Mouse (Mus musculus) common myeloid progenitor, adult 5-6 weeks (primary cell): ENCODE data around the gene 1700093K21Rik. TPM values are rescaled to one million over a fixed set of nuclear protein-coding genes. Genes with fewer than 3 reads are reported as not detected.
A peak's percentile ranks its signal among the peaks of the same experiment; 100 is the strongest.
"Not testable (repeated sequence)": the region's sequence is repeated elsewhere in the genome, so short reads cannot be mapped to it uniquely, and the experiment has no call there.

Experiments
- ATAC-seq: replicated peaks from 2 replicates; pipeline ENCODE4 v1.8.0; 2016; ENCODE audit warnings: low read depth, mild to moderate bottlenecking, moderate TSS enrichment, inconsistent platforms; ENCODE audit not compliant: poor library complexity, severe bottlenecking
- total RNA-seq: library from RNA; stranded (forward); fragments of 200-1000, 187-1606 nt; gene quantifications from 2 replicates; pipeline ENCODE4 v1.2.3, GENCODE M21; 2017

Gene 1700093K21Rik
- not detected in 2 replicates for total RNA-seq

DNA sequence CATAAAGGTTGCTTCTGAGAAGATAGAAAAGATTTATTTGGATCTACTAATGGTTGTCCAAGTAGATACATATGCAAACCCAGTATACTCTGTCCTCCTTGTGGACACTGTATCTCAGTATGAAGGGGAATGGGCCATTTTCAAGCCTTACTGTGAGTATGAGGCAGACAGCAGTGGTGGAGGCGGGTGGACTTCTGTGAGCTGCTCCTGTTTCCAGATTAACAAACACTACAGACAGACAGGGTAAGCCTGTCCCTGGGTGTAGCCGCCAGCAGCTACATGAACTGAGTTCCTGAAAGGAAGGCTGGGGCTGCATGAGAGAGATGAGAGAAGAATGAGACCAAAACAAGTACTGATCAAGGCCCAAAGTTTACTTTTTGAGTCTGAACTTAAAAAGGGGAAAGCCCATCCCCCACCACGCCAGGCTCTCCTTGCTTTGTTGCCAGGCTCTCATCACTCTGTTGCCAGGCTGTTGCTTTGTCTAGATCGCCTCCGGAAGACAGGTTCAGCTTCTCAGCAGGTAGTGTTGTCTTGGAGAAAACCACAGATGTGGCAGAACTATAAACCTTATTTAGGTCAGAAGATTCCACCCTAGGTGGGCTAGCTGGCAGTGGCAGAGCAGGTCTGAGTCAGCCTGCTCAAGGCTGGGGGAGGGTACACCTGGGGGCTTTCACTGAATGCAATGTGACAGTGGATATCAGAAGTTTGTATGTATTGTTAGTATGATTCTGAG, at the start of gene 1700093K21Rik:
1700093K21Rik (minus strand) TSS at position 683 of the 733 bp plus-strand sequence.
- ATAC-seq, result no peak

DNA sequence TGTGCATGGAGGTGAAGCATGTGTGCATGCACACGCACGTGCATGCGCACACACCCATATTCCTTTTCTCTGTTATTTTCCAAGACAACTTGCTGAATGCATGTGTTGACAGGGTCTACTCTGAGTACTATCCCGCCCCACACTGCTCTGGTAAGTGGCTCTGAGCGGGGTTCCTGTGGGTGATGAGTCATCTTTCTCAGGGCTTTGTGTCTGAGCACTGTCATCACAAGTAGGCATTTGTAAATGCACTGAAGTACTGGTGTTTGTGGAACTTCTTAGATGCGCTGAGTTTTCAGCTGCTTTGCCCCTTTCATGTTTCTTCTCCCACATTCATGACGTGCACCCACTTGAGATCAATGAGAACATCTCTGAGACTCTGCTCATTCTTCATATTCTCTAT, 49.2 kb upstream of the 1700093K21Rik start:
- ATAC-seq, result peak; percentile 75; the same call in 1 of the 2 replicates

DNA sequence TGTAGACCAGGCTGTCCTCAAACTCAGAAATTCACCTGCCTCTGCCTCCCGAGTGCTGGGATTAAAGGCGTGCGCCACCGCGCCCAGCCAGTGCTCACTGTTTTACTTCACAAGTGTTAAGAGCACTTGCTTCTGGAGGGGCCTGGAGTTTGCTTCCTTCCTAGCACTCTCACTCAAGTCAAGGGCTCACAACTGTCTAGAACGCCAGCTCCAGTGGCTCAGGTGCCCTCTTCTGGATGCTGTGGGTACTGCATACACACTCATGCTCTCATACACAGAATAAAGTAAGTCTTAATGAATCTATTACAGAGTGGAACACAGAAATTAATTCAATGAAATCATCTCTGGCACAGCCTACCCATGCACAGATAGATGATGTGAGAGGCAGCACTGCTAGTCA, 44.8 kb upstream of the 1700093K21Rik start:
- ATAC-seq, result peak; percentile 97

DNA sequence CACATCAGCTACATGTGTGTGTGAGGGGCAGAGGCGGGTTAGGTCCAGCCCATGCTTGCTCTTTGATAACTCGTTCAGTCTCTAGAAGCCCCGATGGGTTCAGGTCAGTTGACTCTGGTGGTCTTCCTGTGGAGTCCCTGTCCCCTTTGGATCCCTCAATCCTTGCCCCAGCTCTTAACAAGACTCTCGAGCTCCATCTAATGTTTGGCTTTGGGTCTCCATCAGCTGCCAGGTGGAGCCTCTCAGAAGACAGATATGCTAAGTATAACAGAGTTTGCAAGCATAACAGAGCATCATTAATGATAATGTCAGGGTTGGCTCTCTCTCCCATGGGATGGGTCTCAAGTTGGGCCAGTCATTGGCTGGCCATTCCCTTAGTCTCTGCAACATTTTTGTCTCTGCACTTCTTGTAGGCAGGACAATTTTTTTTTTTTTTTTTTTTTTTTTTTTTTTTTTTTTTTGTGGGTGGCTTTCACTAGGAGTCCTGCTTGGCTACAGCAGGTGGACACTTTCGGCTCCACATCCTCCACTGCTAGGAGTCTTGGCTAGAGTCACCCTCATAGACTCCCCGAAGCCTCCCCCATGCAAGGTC, 36.2 kb upstream of the 1700093K21Rik start:
- ATAC-seq, result no peak

DNA sequence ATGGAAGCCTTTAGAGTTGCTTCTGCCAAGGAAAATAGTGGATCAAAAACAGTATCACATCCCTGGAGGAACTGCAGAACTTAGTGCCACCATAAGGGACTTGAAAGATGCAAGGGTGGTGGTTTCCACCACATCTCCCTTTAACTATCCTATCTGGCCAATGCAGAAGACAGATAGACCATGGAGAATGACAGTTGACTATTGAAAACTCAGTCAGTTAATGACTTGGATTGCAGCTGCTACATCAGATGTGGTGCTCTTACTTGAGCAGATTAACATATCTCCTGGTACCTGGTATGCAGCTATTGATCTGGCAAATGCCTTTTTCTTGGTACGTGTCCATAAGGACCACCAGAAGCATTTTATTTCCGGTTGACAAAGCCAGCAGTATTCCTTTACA, 16.5 kb upstream of the 1700093K21Rik start:
- no peak for ATAC-seq

DNA sequence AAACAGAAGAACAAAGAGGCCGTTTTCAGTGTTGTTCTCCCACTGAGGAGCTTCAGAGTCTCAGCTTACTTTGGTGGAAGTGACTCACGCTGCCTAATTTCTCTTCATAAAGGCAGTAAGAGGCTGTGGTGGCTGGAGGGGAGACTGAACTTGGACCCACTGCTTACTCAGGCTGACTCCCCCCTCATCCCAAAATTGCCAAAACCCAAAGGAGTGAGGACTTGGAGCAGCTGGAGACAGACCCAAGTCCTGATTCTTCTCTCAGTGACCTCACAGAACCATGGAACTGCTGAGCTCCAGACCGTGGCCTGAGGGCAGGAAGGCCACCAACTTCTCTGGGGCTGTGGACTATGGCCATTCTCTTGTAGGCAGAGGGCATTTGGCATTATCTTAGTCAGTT, 2.0 kb downstream of the 1700093K21Rik start:
- ATAC-seq, result no peak

DNA sequence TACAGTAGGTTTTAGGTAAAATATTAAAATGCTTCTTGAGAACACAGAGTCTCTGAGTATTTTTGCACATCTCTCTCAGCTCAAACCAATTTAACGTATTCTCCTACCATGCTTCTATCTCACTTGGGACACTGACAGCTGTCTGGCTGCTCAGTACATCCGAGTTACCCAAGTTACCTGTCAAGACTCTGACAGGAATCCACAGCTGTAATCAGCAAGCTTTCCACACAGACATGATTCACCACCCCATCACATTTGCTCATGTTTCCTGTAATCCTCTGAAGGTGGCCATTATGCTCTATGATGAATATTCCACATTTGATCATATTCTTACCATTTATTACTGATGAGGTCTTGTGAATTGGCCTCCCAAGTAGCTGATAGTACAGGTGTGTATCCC, 5.6 kb downstream of the 1700093K21Rik start:
- no peak for ATAC-seq

DNA sequence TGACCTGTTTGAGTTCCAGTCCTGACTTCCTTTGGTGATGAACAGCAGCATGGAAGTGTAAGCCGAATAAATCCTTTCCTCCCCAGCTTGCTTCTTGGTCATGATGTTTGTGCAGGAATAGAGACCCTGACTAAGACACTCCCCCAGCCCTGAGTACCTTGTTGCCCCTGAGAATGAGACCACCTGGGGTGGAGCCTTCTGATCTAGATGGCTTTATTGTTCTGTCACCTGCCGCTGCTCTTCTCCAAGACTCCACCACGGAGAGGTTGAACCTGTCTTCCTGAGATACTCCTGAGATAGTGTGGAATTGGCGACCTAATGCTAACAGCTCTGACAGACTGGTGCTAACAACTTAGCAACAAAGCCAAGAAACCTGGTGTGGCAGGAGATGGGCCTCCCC, 6.2 kb downstream of the 1700093K21Rik start:
- not testable (repeated sequence) for ATAC-seq

DNA sequence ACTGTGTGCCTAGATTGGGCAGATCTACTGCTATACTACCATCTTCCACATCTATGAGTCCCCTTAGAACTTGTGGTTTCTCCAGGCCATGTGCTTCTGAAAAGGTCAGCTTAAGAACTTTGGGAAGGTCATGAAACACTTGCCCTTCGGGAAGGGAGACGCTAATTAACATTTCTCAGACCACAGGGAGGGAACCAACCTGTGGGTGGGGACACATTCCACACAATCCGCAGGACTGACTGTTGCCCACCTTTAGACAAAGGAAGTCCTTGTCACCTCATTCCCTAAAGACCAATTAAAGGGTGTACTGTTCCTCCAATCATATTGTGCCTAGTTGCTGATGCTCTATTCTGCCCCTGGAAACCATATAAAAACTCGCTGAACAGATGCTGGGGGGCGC, 16.2 kb downstream of the 1700093K21Rik start:
- not testable (repeated sequence) for ATAC-seq

DNA sequence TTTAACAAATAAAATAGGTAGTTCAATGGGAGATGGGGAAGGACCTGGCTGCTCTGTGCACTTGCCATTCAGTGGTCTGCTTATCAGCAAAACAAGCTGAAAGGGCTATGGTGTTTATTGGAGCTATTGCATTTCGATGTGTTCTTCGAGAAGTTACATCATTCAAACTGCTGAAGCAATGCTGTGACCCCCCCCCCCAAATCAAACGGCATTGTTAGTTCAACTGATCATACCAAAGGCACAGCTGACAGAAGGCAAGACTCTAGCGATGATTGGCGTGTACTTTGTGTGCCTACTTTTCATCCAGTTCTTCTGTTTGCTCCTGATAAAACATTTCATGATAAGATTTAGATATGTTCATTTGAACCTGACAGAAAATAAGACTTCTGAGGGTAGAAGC, 22.3 kb downstream of the 1700093K21Rik start:
- ATAC-seq, result peak; percentile 22; the same call in 1 of the 2 replicates

DNA sequence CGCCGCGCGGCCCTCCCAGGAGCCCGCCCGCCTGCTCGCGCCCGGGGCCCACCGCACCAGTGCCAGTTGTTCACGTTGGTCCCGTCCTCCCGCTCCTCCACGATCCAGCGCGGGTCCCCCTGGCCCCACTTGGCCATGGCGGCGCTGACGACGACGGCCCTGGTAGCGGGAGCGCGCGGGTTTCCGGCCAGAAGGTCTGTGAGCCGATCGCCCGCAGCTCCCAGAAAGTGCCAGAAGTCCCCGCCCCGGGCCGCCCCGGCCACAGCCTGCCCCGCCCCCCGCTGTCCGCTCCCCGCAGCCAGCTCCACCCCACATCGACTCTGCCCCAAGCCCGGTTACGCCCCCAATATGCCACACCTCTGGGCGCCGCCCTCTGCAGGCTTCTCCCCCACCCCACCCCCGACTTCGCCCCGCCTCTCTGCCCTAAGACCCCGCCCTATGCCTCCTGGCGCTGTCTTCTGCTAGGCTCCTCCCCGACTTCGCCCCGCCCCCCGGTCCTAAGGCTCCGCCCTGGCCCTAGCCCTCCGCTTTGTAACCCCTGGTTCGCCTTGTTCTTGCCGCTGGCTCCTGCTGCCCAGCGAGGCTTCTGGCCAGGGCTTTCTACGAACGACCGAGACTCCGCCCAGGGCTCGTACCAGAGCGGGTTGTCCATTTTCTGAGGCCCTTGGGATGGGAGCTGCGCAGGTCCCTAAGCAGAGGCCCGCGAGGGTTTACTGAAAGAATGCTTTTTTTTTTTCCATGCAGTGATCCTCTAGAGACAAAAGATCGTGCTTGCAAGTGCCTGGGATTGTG, 23.0 kb downstream of the 1700093K21Rik start, which contains the start of gene Ahsa2:
Ahsa2 (minus strand) TSS at position 313 of the 792 bp plus-strand sequence.
- ATAC-seq, result peak; percentile 86

DNA sequence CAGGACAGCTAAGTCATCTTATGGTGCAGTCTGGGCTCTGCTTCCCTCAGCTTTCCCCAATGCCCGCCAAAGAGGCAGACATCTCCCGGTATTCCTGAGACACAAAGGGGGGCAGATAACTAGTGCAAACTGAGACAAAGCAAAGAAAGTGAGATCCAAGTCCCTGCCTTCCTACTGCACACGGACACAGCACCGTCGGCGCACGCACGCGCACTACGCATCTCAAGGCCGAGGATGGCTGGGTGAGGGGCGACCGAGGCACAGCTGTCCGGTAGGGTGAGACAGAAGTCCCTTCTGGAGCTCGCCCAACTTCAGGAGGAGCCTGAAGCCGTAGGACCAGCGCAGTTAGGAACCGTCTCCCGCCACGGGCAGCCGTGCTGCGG, 23.6 kb downstream of the 1700093K21Rik start:
- ATAC-seq, result peak; percentile 43; the same call in 1 of the 2 replicates

DNA sequence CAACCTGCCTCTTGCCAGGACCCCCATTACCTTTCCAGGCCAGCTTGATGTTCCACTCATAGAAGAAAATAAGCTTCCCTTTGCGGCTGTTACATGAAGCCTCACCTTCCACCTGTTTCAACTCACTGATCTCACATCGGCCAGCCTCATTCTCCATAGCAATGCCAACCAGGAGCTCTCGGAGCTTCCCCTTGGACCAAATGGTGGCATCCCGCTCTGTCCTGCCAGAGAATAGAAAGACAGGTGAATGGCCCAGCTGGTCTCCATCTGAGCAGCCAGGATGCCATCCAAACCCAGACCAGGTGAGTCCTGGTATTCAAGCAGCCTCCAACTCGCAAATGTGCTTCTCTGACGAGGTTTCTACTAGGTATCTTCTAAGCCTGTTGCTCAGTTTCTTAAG, 24.3 kb downstream of the 1700093K21Rik start:
- ATAC-seq, result no peak

DNA sequence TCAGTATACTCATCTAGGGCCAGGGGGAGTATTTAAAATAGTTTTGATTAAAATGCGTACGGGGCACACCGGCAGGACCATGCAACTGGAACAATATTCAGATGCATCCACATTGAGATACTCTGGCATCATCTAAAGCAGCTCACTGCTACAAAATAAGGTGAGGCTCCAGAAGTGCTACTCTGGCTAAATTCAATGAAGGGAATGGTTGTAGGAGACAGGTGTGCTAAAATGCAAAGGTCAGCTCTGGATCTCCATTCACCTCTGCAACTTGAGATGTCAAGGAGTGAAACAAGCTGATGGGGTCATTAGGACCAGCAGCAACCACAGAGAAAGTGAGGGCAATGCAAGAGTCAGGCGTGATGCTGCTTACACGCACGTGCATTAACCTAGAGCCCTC, 25.7 kb downstream of the 1700093K21Rik start:
- ATAC-seq, result no peak

DNA sequence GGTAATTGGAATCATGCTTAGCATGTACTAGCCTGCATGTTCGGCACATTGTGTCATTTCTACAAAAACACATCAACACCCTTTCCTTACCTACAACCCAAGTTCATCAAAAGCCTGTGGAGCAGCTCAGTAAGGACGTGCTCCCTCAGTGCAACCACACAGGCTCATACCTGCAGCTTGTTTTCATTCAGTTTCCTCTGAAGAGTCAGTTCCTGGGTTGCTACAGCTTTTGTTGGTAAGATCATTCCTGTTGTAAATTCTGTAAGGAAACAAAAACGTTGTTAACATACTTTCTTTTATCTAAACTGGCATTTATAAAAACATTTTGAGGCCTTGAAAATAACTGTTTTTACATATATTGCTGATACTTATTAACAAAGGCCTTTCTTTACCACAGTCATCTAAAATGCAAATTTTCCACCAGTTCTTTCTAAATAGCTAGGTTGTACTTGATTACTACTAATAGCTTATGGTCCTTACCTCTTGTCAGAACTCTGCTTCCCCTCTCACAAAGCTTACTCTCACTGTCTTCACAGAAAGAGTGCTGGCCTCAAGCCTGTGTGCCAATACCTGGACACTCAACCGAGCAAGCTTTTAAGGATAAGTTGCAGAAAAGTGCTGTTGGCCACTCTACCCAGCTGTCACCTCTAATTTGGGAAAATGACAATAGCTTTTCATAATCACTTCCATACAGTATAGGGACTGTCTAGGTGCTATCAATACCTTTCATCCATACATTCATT, 28.7 kb downstream of the 1700093K21Rik start:
- ATAC-seq, result no peak

DNA sequence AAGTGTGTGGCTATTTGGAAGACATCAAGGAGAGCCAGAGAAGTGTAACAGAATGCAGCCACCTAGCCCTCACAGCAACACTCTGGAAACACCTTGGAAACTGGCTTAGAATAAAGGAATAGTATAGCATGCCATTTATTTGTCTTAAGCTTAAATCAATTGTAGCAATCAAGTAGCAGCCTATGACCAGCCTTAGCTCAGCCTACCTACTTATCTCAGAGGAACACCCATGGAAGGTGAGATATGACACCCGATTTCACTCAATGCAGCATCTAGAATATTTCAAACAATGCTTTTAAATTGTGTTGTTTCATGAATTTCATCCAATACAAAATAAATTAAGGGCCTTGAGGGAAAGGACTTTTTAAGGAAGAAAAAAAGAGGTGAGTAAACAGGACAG, 31.0 kb downstream of the 1700093K21Rik start:
- ATAC-seq, result 0 out of 2 replicates have a peak, but pooled peaks have one; percentile 18
